Mouse (Mus musculus) ZHBTc4 (cell line): ENCODE results near the gene Anapc1.

Experiments used
- DNase-seq: peaks from one replicate; pipeline ENCODE4 v3.0.0-alpha.2; 2011; ENCODE audit warnings: low read depth, low spot score

The Anapc1 gene

GRCm38 (mm10) chr2:128686921-128687557 lies at the start of gene Anapc1:
Gene Anapc1 (minus strand): TSS chr2:128687391.
- peak; percentile 95 for DNase-seq

DNA sequence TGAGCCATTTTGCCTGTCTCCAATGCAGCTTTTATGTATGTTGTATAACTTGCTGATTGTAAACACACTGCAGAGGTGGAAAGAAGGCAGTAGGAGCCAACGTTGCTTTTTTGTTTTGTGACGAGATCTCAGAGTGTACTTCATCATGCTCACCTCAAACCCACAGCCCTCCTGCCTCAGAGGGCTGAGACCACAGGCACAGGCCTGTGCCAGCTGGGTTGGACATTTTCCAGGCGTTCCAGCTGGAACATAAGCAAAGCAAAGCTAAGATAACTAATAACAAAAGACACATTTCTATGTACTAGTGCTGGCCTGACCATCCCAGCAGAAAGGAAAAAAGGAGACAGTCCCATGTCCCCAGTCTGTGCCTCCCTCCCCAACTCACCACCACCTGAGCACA lies 47.9 kb upstream of the Anapc1 start:
- no peak for DNase-seq

DNA sequence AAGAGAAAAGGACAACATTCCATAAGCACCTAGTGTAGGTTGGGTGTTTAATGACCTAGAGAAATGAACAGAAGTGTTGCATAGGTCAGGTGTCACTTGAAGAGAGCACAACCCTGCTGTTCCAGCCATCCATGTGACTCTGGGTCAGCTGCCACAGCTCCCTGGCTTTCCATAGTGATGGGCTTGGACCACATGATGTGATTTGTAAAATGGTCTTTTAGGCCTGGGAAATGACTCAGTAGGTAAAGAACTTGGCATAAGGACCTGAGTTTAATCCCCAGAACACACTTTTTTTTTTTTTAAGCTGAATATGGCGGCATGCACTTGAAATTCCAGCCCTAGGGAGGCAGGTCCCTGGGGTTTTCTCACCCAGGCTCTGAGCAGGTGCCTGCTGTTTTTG lies 44.8 kb upstream of the Anapc1 start:
- DNase-seq = no peak

DNA sequence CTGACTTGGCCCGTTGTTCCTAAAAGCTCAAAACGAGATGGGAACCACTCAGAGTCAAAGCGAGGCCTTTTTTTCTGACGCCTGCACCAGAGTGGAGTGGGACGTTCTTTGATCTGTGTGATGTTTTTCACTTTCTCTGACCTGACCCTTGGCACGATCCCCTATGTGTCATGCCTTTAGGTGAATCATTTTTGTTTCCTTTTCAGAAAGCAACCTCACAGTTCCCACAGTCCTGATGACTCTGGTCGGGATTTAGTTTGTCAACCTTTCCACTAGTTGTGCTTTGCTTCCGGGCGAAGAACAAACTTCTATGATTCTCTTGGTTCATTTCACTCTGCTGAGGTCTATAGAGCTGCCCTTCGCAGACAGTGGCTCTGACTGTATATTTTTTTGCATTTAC lies 44.3 kb upstream of the Anapc1 start:
- no peak for DNase-seq

GRCm38 (mm10) chr2:128729141-128729540 lies 42.0 kb upstream of the Anapc1 start:
- peak; percentile 52 for DNase-seq

DNA sequence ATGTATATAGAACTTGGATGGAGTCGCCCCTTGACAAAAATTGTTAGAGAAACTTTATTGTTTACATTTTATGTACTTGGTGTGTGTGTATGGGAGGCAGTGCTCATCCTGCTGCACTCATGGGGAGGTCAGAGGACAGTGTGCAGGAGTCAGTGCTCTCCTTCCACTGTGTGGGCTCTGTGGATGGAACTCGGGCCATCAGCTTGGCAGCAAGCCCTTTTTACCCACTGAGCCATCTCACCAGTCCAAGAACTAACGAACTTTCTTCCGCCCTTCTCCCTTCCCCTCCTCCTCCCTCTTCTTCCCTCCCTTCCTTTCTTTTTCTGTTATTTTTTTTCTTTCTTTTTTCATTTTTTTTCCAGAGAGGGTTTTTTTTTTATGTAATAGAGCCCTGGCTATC lies 40.9 kb upstream of the Anapc1 start:
- DNase-seq = no peak

DNA sequence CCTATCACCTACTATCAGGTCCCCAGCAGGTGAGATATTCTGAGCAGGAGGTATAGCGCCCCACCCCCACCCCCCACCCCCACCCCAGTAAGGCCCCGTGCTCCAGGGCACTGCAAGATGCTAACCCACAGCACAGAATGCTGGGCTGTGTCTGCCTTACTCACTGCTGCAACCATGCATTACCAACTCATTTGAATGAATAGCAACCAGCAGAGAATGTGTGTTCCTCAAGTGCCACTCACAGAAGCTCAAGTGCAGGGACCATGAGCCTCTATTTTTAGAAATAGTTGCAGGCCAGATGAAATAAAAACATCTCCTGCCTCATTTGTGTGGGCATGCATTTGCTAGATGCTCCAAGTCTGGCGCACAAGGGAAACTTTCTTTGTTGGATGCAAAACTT lies 40.4 kb upstream of the Anapc1 start:
- DNase-seq = no peak

DNA sequence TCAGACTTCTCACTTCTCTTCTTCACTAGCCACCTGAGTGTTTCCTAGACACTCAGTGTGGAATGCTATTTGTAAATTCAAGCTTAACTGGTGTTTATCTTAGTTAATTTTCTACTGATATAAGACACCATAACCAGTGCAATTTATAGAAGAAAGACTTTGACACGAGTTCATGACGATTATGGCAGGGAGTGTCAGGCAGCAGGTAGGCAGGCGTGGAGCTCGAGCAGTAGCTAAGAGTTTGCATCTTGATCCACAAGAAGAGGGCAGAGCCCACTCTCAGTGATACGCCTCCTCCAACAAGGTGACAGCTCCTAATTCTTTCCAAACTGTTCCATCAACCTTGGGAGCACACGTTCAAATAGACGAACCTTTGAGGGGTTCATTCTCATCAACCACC lies 39.4 kb upstream of the Anapc1 start:
- DNase-seq = no peak

- DNase-seq = no peak
Observed at GRCm38 (mm10) chr2:128726067-128726466, 38.9 kb upstream of the Anapc1 start.

GRCm38 (mm10) chr2:128722106-128722710 lies 35.0 kb upstream of the Anapc1 start:
- no peak for DNase-seq

DNA sequence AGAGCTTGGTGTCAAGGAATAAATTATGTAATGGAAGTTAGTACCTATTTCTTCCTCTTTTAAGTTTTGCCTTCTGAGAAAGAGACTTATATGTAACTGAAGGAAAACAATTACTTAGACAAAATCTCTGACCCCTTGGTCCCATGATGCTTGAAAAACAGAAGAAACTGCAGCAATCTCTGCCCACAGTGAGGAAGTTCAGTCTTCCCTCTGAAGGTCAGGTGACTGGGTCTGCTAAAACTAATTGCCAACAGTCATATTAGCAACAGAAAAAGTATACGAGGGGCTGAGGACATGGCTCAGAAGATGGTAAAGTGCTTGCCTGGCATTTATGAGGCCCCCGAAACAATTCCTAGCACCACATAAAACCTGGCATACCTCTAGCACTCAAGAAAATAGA lies 32.2 kb upstream of the Anapc1 start:
- DNase-seq = no peak

- no peak for DNase-seq
Observed at GRCm38 (mm10) chr2:128715979-128716378, 28.8 kb upstream of the Anapc1 start.

- DNase-seq = no peak
Observed at GRCm38 (mm10) chr2:128714724-128715241, 27.6 kb upstream of the Anapc1 start.

GRCm38 (mm10) chr2:128713548-128714003 lies 26.4 kb upstream of the Anapc1 start:
- DNase-seq = no peak

DNA sequence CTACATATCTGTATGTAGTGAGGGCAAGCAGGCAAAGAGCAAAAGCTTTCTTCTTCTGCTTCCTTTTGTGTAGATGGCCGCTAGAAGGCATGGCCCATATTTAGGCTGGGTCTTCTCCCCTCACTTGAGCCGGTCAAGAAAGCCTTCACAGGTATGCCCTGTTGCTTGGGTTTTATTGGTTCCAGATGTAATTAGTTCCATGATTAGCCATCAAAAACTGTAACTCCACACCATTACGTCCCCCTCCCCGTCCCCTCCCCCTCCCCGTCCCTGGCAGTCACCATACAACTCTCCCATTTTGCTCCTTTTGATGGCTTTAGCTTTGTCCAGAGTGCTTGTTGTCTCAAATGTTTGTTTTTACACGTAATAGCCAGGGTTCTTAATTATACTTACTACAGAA lies 25.7 kb upstream of the Anapc1 start:
- DNase-seq = no peak

GRCm38 (mm10) chr2:128710609-128711008 lies 23.4 kb upstream of the Anapc1 start:
- DNase-seq = no peak

DNA sequence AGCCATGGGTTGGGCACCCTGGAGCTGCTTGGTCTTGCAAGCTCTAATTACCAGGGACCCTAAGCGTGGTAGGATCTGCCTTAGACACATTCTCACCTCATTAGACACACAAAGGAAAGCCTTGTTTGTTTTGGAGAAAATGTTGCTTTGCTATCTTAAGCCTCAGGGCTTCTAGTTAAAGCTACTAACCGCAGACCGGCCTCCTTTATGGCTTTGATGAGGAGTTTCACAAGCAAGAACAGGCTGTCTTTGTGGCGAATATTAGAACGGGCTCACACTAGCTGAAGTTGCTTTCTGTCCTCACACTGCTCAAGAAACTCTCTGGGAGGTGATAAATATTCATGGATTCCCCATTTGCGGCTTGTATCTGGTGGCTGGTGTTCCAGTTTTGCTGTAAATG lies 22.1 kb upstream of the Anapc1 start:
- DNase-seq = no peak

DNA sequence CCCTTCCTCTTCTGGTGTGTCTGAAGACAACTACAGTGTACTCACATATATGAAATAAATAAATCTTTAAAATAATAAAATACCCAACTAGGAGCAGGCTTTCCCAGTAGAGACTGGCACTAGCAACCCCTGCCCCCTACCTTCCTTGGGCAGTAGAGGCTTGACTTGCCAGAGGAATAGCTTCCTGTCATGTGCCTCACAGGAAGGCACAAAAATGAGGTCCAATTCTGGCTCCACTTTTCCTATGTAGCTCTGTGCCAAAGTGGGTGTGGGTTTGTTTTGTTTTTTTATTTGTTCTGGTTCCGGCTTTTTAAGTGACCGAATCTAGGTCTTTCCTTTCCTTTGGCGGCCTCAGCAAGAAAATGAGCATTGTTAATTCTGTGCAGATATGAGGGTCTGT lies 17.3 kb upstream of the Anapc1 start:
- no peak for DNase-seq

DNA sequence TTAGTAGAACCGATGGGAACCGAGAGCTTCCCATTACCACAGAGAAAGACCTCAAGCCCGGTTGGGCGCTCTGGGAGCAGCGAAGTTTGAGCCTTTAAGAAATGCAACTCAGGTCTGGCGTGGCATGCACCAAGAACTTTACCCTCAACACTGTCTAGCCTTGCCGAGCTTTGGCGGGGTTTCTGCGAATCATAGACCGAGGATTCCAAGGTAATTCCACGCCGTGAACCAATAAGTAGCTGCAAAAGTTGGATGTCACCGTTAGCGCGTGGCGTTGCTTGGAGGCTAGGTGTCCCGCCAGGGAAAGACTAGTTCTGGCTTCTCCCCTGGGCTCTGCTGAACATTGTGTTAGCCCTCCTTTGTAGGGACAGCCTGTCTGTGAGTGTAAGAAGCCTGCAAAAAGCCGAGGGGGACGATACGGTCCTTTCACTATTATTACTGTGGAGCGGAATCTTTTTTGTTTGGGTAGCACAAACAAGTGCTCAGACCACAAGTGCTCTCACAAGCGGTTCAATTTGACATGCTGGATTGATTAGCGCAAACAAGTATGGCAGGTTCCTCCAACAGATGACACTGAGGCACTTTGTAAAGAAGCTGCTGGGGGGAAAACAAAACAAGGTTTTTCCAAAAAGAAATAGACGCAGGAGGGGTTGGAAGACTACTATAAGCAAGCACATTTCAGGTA lies 12.2 kb upstream of the Anapc1 start:
- DNase-seq = peak; percentile 67

DNA sequence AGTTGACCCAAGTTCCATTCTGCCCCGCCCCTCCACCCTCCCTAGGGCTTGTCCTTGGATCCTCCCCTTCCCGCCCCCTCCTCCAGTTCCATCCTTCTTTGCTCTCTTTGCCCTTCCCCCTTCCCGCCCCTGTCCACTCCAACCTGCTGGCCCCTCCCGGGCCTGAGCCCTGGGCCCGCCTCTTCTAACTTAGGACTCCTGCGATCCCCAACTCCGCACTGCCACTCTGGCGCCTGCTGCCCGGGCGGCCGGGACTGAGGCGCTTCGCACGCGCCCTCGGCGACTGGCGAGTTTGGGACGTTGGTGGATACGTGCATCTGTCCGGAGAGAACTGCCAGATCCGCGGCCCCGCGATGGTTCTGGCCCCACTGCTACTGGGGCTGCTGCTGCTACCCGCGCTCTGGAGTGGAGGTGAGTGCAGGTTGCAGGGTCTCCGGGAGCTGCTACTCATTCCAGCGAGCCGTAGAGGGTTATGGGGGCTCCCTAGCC lies 11.5 kb upstream of the Anapc1 start, which contains the start of gene Mertk:
Gene Mertk (plus strand): TSS at position 264 of the 489 bp plus-strand sequence.
- peak; percentile 93 for DNase-seq

DNA sequence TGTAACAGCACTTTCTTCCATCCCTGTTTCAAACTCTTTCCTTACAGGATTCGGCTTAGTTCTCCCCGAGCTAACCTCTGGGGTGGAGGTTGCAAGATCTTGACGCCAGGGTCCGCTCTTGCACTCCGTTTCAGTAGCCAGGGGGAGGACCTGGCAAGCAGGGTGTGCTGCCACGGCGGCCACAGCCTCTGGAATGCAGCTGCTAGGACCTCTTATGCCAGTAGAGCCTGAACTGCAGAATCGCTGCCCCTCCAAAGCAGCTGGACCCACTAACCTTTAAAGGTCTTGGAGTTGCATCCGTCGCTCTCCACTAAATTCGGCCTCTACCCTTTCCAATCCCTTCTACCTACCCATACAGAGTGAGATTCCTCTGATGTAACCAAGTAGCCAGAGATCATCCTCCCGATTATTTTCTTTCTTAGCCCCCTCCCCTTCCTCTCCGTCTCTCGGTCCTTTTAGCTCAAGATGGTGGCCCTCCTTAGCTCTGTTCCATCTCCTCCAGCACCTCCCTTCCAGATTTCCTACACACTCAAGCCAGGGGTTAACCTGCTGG lies 11.0 kb upstream of the Anapc1 start:
- DNase-seq = peak; percentile 94

GRCm38 (mm10) chr2:128697566-128697965 lies 10.4 kb upstream of the Anapc1 start:
- peak; percentile 26 for DNase-seq
